Mouse (Mus musculus) 3134 (cell line): ENCODE measurements around the gene Wdr70.

Experiments
- DNase-seq: peaks from one replicate; pipeline ENCODE4 v3.0.0-alpha.2; 2011; ENCODE audit warnings: low spot score; ENCODE audit not compliant: insufficient read length; ENCODE audit errors: extremely low read depth

Gene Wdr70

DNA sequence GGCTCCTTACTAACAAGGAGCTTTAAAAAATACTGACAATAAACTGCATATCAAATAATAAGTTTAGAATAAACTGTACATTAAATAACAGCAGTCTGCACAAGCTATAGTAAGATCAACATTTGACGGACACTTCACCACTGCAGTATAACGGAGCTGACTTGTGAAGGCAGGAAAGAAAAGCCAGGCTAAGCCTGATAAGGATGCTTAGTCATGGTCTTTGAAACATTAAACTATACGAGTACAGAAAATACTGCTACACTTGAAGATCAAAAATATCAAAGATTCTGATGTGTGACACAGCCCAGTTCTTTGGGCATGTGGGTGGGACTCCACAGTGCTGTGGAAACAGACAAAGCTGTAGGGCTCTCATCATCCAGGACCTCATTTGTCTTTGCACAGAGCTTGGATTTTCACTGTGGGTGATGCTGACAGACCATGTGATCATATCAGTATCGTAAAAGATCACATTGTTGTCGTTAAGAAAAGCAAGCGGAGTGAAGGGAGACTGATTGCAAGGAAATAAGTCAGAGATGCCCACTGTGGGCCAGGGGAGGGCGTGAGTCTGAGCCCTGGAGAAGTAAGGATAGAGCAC lies 163.3 kb downstream of the Wdr70 start:
- no peak for DNase-seq

DNA sequence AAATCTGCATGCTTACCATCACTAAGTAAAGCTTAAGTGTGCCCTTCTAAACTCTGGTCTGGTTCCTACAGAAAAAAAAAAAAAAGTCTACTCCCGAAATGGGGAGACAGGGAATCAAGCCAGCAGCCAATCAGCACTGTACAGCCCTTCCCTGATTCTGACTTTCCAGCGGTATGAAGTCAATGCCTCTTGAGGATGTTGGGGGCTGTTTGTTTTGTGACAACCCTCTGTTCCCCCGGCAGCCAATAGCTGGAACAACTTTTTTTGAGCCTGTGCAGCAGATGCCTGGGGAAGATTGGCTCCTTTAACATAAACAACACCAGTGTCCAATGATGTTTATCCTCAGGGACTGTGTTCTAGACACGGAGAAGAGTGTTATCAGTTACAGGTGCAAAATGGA lies 164.4 kb downstream of the Wdr70 start:
- DNase-seq: no peak

DNA sequence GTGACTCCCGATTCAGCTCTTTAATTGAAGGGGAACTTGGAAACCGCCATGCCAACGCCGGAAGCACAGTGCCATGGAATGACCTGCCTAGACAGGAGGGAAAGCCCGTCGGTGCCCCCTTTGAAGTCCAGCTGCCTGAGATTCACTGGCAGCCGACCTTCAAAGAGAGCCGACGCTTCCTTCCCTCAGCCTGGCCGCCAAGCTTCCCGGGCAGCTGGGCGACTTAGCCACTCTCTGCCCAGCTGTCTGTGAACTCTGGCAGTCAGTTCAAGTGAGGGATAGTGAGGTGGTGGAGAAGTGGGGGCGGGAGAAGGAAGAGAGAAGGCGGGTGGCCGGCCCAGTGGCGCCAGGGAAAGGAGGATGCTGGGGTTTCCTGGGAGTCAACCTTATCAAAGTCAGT lies 164.9 kb downstream of the Wdr70 start:
- no peak for DNase-seq

DNA sequence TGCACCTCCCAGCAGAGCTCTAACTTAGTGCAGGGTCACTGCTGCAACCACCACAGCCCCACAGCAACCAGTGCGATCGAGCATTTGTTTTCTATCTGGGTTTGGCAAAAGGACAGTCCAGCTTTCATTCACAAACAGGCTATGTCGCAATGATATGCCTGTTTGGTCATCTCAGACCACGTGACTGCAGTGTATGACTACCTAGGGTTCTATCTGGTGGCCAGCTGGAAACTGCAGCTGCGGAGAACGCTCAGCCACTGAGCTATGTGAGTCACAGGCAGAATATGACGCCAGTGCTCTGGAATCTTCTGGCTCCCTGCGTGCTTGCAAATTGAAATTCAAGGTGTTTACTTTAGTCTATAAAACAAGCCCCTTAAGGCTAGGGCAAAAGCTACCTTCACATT lies 167.4 kb downstream of the Wdr70 start:
- peak; percentile 85 for DNase-seq

DNA sequence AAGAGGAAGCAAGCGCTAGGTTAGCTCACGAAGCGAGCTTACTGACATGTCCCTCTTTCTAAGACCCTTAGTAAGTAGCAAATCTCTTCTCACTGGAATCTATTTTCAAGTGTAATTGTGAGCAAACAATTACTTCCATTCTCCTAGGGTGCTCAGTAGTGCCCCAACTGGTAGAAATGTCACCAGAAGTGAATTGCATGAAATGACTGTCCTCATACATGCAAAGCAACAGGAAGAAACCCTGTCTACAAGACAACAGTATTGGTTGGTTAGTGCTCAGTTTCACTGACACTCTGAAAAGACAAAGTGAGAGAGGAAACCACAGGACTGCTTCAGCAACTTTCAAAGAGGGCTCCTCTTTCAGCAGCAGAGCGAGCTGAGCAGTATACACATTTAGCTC lies 173.6 kb downstream of the Wdr70 start:
- DNase-seq: no peak

DNA sequence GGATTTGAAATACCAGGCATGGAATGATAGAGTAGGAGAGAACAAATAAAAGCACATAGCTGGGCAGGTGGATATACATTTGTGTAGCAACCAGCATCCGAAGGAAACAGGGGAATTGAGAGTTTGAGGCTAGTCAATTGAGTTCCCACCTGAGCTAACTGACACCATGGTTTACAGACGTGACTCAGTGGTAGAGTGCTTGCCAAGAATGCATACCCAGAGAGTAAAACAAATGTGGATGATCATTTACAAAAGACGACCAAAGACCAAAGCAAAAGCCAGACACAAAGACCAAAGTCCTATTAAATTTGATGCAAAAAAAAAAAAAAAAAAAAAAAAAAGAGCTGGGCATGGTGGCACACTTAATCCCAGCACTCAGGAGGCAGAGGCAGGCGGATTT lies 175.7 kb downstream of the Wdr70 start:
- DNase-seq: no peak

DNA sequence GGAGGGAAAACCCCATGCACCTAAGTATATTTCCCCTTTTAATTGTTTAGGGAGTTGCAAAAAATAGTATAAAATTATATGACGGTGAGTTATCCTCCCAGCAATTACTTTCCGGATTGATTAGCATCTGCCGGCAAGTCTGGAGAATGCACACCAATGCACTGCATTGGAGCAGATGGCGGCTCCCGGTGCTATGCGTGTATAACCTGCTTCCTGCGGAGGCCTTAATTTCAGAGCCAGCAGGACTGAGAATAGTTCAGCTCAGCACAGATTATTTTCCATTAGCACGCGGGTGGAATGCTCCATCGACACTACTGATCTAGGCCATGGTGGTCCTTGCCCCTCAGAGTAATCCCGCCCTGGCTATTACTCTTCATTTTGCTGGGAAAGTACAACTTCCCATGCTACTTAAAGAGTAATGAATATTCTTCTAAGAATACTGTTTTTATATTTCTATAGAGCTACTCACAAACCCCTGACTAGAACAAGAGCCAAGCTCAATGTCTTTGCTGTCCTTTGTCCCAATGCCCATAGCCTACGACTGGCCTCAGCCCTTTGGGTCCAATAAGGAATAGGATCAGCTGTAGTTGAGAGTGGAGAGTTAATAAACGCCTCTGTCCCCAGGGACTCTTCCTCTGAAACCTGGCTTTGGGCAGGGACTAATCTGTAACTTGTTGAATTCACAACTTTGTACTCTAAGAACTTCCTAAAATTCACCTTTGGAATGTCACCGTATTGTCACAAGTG lies 176.5 kb downstream of the Wdr70 start:
- DNase-seq: no peak

DNA sequence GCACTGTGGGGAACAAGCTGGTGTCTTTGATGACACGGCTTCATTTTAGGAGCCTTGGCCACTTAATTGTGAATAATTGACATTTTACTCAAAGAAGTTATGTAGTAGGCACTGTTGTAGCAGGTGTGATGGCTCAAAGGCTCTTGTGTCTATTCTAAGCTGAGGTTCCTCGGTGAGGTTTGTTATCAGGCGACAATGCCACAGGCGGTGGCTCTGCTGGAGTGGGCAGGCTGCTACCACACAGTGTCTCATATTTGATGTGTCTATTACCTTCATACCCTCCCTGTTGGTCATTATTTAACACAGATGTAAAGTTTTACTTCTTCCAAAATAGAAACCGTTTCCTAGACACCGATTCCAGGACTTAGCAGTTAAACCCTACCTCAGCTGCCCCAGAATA lies 177.9 kb downstream of the Wdr70 start:
- no peak for DNase-seq

DNA sequence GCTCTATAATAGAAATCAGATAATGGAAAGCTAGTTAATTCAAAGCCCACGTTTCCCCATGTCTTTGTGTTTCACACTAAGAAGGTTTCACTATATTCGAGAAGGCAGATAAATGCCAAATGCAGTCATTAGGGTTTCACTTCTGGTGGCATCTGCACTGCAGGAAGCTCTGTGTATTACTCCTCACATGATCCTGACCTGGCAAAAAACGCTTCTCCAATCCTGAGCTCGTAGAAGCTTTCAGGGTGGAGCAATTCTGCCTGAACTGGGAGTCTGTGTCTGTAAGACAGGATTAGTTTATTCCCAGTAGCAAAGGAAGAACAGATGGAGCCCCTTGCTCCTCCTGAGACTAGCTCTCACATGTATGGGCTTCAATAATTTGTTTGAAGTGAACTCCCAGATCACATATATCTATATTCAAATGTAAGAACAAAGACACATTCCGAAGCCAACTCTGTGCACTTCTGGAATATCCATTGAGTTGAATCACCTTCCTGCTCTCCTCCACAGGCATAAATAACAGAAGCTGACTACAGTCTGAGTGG lies 192.4 kb downstream of the Wdr70 start:
- no peak for DNase-seq

DNA sequence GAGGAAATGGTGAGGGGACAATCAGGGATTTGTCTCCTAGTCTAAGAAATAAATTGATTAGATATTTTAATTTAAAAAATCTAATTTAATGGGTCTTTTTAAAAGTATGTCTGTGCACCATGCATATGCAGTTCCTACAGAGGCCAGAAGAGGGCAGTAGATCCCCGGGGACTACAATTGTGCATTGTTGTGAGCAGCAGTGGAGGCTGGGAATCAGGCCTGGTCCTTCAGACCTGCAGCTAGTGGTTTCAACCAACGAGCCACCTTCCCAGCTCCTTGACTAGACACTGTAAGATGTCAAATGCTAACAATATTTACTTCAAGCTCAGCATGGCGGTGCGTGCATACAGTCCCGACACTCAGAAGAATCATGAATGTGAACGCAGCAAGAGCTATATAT lies 199.7 kb downstream of the Wdr70 start:
- no peak for DNase-seq

DNA sequence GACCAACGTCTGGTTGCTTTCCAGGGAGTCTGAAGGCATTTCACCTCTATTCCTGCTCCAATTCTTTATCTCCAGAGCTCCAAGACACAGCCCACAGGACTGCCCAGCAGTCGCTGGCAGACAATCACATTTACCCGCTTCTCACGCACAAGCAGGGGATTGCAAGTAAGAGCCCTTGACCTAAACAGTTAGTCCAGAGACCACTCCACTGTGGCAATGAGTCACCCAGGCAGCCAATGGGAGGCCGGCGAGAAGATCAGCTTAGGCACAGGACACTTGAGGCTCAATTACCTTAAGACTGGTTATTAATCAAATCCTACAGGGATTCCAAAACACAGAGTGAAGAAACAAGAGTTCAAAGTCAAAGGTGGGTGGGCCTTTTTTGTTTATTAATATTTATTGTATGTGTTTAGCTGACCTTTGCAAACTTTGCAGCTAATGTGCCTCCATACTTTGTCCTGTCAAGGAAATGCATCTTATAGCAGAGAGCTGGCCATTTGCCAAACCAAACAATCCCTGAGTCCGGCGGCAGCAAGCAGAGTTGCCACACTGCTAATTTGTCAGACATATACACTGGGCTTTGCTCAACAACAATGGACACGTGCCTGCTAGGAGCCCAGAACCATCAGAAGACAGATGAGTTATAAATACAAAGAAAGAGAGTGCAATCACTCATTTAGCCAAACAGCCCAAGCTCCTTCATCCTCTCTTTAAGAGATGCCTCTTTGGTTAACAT lies 207.3 kb downstream of the Wdr70 start:
- DNase-seq: peak; percentile 67

DNA sequence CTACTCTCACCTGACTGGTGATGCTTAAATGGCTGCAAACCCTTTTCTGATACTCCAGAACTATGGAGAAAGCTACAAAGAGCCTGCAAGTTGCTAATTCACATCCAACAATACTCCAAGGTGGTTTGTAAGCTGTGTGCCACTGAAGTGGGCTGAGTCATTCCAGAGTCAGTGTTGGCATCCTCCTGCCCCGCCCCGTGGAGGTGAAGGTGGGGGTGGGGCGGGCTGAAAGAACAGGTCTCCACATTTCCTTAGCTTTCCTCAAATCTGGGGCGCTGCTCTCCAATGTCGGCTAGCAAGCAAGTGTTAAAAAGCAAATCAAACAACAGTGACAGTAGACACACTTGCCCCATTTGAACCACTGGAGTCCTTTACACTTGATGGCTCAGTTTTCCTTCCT lies 208.7 kb downstream of the Wdr70 start:
- peak; percentile 61 for DNase-seq

DNA sequence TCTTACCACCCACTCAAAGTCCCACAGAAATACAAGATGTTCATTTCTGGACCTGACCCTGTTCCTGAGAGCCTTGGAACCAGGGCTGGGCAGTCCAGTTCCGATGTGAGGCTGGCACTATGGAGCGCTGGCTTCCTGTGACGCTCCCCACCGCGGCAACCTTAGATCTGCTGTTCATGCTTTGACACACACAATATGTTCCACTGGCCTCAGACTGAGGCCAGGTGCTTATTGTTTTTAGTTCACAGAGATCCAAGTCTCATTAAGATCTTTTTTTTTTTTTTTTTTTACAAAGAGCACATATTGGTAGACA lies 209.7 kb downstream of the Wdr70 start:
- no peak for DNase-seq

DNA sequence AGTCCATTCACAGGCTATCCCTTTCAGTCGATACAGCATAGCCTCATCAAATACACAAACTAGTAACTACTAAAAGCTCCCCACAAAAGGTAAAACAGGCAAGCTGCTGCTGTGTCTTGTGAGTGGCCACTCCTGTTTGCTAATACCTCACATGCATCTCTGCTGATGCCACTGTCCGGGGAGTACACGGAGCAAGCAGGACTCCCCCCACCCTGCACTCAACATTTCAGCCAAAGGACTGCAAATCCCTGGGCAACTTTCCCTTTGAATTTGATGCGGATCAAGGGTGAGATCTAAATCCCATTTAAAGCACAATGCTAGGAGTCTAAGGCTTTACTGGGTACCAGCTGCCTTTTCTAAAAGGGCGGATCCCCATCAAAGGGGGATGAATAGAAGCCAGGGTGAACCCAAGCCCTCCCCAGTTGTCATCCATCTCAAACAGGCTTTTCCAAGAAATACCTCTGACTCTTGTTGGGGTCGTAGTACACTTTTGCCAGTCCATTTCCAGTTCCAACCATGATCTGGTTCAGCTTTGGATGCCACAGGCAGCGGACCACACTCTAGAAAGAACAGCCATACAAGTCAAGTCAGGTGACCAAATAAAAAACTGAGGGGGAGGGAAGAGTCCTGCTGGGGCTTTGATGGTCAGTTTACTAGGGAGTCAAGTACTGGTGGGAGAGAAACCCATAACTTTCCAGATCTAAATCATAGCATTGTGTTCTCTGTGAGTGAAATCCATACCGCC lies 210.2 kb downstream of the Wdr70 start:
- no peak for DNase-seq

DNA sequence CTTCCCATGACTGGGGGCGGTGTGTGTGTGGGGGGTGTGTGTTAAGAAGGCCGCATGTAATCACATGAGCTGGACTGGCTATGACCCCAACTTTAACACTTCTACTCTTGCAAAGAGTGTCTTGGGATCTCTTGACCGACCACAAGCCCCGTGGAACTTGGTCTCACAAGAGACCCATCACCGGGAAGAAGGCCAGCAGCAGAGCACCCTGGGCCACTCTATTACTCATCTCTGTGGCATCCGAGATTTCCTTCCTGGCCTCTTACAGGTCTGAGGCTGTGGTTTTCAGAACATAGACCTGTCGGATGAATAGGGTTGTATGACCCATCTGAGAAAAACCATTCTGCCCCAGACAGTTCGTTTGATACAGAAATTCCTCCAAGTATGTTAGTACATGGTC lies 212.4 kb downstream of the Wdr70 start:
- peak; percentile 72 for DNase-seq

DNA sequence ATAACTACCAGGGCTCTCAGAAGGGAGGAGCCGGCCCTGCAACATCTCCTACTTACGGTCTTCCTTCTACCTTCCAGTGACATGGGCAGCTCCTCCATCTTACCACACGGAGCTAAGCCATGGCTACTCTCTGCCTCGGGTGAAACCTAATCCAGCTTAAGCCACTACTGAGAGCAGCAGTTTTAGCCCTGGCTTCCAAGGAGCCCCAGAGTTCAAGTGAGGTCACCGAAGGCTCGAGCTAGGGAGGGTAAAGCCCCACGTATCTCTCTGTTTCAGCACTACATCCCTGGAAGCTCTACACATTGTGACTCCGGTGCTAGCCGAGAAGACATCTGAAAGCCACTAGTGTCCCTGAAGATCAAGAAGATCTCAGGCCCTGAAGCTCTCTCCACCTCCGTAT lies 213.9 kb downstream of the Wdr70 start:
- DNase-seq: no peak

DNA sequence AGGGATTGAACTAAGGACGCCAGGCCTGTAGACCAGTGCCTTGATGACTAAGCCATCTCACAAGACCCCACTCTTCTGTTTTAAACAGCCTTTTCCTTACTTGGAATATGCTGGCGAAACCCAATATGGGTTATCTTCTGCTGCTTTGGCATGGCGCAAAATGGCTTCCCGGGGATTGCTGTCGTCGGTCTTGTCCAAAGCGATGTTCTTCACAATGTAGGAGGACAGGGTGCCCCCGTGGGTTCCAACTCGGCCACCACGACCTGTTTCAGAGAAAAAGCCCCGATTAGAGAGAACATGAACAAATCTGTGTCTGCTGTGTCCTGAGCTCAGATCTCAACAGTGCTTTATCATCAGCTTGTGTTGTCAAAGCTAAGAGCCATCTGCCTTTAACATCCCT lies 214.8 kb downstream of the Wdr70 start:
- DNase-seq: no peak

DNA sequence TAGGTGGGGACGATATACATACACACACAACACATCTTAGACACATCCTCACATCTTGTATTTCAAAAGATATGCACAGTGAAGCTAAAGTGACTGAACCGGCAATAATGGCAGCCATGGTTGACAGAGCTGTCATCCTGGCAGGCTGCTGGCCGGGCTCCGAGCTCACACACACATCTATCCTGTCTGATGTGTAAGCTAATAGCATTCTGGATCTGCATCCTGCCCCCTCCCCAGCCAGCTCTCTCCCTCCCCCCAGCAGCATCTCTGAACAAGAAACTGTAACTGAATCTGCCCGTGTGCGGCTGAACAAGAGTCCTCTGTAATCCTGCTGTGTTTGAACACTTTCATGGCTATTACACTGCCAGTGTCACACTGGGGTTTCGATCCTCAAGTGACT lies 219.1 kb downstream of the Wdr70 start:
- no peak for DNase-seq

DNA sequence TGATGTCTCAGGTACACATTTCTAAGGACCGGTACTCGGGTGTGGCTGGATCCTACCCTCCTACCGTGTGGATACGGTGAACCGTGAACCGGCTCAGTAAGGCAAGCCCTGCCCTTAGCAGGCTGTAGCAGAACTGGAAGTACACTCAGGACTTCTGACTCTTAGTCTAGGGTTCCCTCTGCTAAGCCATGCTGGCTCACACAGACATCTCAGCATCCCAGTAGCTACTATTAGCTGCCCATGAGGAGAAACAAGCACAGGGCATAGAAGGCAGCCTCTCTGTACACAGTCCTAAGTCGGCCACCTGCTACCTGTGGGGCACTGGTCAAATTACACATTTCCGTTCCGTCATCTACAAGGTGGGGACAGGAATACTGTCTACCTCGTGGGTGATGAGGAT lies 220.1 kb downstream of the Wdr70 start:
- no peak for DNase-seq

DNA sequence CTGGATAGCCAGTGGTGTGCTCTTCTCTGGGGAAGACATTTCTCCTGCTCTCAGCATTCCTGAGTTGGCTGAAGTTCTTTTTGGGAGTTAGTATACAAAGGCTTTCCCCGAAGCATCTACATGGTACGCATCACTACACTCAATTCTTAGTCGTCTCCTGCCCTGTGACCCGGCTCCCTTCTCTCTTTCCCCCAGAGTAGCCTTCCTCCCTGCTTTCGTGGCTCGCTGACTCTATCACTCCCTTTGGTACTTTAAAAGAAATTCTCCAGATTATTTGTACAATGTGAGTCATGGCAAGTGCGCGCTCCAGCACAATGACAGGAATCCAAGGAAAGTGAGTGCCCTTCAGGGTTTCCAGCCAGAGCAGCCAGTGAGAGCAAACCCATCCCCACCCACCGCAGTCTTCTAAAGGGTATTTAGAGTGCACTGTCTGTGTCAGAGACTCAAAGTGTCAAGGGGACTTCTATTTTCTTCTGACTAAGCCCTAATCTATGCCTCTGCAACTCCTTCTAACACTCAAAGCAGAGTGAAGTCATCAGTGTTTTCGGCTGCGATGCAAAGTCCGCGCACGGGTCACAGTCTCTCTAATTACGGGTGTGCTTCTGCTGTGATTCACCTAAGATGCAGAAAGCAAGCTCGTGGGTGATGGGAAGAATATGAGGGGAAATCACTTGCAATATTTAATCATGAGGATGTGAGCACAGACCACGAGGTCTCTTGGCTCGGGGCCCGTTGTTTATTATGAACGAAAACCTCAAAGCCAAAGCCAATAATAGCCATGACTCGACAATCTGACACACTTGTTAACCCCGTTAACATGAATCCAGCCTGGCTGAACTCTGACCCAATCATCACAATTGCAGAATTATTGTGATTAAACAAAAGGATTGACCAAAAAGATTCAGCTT lies 221.2 kb downstream of the Wdr70 start:
- peak; percentile 80 for DNase-seq
